Mouse (Mus musculus): Measurements from ENCODE around the gene Scly.

Scly gene

GRCm38 (mm10) chr1:91297799-91298744 lies at the start of gene Scly:
Scly (plus strand) TSS chr1:91298338.
- DNase-seq (ENCODE audit: low spot score), result peak; percentile 61

- no peak for DNase-seq (ENCODE audit: low spot score)
Observed at GRCm38 (mm10) chr1:91248970-91249369, 49.2 kb upstream of the Scly start.

DNA sequence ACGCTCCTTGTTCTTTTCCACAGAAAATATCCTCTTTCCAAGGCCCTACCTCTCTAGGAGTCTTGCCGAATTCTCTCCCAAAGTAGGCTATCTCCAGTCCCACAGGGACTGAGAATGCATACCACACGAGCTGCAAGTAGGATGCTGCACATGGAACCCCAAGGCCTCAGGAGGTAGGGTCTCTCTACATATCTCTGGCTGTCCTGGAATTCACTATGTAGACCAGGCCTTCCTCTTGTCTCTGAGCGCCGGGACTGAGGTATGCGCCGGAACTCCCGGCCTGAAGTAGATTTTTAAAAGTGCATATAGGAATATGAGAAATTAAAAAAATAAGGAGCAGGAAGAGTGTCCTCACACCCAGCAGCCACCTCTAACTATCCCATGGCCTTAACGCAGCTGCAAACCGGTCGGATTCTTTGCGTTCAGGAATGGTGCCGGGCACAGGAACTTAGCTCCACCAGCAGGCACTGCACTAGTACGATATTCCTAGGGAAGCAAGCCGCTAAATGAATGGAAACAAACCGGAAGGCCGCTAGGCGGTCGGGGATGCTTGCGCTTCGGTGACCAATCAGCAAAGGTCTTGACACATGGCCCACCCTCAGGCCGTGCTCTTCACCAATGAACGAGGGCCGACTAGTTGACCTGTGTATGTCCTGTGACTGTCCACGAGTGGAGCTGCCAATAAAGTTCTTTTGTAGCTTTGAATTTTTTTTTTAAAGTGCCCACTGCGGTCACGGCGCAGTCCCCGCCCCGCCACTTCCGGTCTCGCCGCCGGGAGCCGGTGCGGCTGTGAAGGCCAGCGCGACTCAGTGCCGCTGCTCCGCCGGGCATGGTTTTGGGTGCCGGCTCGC lies 48.3 kb upstream of the Scly start, which contains the start of gene Ube2f:
TSS of gene Ube2f (plus strand) at position 741 of the 851 bp plus-strand sequence.
- DNase-seq (ENCODE audit: low spot score), result peak; percentile 99

DNA sequence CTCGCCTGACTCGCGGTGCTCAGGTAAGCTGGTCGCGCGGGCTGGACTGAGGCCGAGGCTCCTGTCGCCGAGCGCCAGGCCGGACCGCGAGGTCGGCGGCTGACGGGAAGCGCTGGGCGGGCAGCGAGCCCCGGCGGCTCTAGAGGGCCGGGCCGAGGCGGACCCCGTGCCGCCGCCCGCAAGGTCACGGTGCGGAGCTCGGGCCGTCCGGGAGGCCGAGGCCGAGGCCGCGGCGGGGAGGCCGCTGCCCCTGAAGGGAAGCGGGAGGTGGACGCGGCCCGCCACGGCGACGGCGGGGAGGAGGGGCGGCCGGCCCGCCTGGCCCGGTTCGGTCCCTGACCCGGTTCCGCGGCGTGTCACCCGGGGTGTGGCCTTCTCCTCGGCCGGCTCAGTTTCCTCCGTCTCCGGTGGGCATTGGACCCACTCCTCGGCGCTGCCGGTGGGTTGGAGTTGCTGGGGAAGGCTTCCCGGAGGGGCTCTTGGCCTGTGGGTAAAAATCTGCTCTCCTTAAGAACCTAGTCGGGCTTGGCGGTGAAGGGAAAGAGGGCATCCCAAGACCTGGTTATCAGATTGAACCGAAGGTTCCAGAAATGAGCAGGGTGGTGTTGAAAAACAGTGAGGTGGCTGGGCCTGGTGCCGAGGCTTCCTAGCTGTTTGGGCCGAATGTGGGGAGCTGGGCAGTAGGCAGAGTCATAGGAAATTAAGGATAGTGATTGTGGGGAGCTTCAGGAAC lies 47.6 kb upstream of the Scly start:
- peak; percentile 43 for DNase-seq (ENCODE audit: low spot score)

- DNase-seq (ENCODE audit: low spot score), result peak; percentile 61
Observed at GRCm38 (mm10) chr1:91251148-91251650, 46.9 kb upstream of the Scly start.

- DNase-seq (ENCODE audit: low spot score), result peak; percentile 40
Observed at GRCm38 (mm10) chr1:91251927-91252326, 46.2 kb upstream of the Scly start.

DNA sequence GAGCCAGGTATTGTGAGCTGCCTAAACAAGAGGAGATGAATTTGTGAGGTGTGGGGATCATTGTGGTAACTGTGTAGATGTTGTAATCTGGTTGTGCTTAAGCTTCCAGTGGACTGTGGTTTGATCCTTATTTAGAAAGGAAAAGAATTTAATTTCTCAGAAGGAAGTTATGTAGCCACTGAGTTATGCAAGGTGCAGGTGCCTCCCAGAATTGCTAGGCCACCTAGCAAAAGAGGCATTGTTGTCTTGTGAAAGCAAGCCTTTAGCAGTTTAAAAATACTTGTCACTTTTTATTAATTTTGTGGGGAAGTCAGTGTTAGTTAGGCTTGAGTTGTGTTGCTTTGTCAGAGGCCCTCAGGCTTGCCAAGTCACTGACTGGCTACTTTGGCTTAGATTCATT lies 40.2 kb upstream of the Scly start:
- DNase-seq (ENCODE audit: low spot score), result no peak

- no peak for DNase-seq (ENCODE audit: low spot score)
Observed at GRCm38 (mm10) chr1:91259794-91260193, 38.3 kb upstream of the Scly start.

- DNase-seq (ENCODE audit: low spot score), result no peak
Observed at GRCm38 (mm10) chr1:91262508-91262907, 35.6 kb upstream of the Scly start.

DNA sequence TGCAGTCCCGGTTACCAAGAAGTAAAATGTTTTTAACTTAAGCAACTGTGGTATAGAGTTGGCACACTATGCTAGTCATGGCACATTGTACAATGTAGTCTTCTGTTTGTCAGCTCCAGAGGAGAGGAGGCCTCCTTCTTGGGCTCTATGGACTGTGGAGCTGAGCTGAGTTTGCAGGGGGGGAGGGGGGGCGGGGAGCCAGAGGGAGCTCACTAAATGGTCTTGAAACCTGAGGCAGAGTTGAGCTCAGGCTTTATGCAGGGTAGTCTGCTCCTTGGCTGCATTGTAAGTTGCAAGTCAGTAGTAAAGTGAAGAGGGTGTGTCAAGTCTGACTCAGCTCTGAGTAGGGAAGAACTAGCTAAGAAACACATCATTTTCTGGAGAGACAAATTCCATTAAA lies 25.9 kb upstream of the Scly start:
- DNase-seq (ENCODE audit: low spot score), result no peak

DNA sequence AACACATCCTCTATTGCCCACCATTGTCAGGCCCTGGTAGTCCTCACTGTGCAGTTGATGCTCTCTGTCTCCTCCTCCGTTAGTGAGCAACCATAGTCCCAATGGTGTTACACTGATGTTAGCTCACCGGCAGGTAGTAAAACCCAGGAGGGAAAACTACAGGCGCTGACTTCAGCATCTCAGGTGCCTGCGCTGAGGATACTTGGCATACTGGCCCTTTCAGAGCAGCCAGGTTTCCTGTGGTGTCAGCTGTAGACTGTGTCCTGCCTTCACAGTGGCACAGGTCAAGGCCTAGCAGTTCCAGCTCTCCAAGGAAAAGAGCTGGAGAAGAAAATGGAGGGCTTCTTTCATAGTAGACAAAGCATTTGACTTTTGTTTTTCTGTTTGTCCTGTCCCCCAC lies 21.6 kb upstream of the Scly start:
- no peak for DNase-seq (ENCODE audit: low spot score)

- DNase-seq (ENCODE audit: low spot score), result no peak
Observed at GRCm38 (mm10) chr1:91277480-91277879, 20.7 kb upstream of the Scly start.

DNA sequence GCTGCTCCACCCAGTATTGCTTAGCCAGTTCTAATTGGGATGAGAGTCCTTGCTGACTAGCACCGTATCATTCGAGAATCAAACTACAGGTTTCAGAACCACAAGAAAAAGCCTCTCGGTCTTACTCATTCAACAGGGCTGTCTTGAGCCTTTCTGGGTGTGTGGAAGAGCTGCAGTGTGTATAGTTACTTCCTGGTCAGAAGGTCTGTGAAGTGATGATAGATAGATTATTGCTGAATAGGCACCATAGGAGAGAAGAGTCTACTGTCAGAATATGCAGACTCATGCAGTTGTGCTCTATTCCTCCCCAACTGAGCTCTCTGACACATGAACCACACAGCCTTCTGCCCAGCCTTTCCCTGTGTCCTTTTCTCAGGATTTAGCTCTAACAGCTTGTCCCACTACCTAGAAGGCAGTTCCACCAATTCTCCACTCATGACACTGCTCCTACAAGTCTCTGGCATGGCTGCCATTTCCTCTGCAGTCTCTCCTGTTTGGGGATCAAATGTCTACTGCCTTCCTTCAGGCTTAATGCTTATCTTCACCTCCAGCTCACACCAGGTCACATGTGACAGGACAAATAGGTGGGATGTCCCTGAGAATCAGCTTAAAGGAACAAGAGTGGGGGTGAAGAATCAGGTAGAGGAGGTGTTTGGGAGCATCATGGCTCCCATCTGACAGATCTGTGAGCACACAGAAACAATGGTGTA lies 19.6 kb upstream of the Scly start:
- DNase-seq (ENCODE audit: low spot score), result no peak

GRCm38 (mm10) chr1:91279126-91279525 lies 19.0 kb upstream of the Scly start:
- no peak for DNase-seq (ENCODE audit: low spot score)

DNA sequence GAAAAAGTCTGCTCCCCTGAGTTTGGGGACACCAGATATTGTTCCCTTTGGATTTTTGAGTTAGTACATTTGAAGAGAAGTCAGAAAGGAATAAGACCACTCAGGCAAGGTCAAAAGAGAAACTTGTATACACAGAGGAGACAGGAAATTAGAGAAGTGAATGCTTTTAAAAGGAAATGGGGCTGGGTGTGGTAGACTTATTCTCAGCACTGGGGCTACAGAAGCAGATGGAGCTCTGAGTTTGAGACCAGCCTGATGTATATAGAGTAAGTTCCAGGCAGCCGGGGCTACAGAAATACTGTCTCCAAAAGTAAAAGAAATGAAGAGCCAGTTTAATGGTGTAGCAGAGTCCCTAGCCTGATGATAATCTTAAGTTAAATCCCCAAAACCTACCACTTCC lies 15.6 kb upstream of the Scly start:
- DNase-seq (ENCODE audit: low spot score), result no peak

DNA sequence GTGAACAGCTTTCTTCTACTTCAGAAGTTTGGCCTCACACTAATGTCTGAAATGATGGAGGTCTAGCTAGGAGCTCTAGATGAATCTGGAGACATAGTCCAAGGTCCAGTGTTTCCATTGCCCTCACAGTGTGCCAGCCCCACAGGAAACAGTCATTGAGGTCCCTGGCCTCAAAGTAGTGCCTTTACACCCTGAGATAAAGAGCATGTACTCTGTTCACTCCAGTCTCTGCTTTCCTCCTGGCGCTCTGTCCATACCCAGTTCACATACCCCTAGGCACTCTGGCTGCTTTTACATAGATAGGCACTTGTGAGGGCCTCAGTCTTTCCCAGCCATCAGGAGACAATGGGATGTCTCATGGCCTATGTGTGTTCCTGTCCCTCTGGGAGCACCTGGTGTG lies 8.8 kb upstream of the Scly start:
- no peak for DNase-seq (ENCODE audit: low spot score)

DNA sequence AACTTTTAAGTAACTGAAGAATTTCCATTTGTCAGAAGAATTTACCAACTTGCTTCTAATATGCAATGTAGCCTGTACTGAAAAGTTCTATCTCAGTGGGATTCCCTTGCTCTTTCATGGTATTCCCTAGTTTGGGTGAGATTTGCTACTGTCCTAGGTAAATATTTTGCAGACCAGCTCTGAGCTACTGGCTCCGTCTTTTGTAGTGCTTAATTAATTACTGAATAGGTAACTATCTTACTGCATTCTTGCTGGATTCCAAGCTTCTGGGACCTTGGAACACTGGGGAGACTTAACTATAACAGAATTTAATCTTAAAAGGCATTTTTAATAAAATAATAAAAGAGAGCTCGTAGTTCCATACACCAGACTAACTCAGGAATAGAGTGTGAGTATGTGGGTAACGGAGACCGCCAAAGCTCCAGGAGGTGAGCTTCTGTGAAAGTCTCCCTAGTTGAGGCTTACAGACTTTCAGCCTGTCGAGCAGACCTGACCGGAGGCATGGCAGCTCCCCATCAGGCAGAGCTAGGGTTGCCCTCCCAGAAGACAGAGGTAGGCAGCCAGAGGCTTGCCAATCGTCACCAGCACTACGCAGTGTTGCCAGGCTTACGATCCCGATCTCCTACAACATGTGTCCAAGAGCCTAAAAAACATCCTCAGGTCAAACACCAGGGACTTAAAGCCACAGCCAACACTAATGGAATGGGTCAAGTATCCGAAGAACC lies 5.9 kb upstream of the Scly start:
- no peak for DNase-seq (ENCODE audit: low spot score)

- no peak for DNase-seq (ENCODE audit: low spot score)
Observed at GRCm38 (mm10) chr1:91295544-91295943, 2.6 kb upstream of the Scly start.

- no peak for DNase-seq (ENCODE audit: low spot score)
Observed at GRCm38 (mm10) chr1:91299026-91299706, 1.0 kb downstream of the Scly start.
